Mouse (Mus musculus): Measurements from ENCODE around the gene Pold4. TPM values are rescaled to one million over a fixed set of nuclear protein-coding genes. Genes with fewer than 3 reads are reported as not detected.

Pold4 gene
- total and polyA plus RNA-seq, 2 experiments from 2014 or later = 20.8 to 37.7 TPM

DNA sequence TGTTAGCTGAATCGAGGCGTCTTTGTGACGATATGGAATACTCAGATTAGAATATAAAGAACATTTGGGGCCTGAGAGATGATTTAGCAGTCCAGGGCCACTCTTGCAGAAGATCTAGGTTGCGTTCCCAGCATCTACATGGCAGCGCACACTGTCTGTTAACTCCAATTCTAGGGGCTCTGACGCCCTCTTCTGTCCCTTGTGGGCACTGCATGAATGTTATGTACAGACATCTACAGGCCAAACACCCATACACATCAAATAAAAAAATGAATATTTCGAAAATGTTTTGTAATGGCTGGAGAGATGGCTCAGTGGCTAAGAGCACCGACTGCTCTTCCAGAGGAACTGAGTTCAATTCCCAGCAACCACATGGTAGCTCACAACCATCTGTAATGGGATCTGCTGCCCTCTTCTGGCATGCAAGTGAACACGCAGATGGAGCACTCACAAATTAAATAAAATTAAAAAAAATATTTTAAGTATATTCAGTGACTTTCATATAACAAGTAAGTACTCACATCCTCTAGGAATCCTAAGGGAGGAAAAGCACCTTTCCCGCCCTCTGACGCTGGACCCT is 24.0 kb downstream of the Pold4 start:
- TF ChIP-seq CTCF (IDR thresholded peaks at IDR 0.05) = peak; percentile 46
- no peak overlapping the region for H3K4me3 ChIP-seq (ENCODE audit: low read depth, low read length)
- DNase-seq (ENCODE audit: low spot score) (no peak), ATAC-seq (ENCODE audit: low FRiP score) (no peak)
- no peak overlapping the region for H3K27ac ChIP-seq (ENCODE audit: low read depth, low read length)
- H3K27me3 ChIP-seq (ENCODE audit: insufficient read depth, low read length) = no peaks in the 10 kb centered on the region
- 0 out of 2 replicates have a peak, but pooled peaks cover 3% of the 10 kb centered on the region for H3K4me1 ChIP-seq (ENCODE audit: insufficient read depth, low read length)
- no peaks in the 10 kb centered on the region for H3K9me3 ChIP-seq (ENCODE audit: low read length)
- no peak overlapping the region for H3K4me2 ChIP-seq (ENCODE audit: low read depth, low read length, poor library complexity, severe bottlenecking)
- H3K9ac ChIP-seq (replicated peaks; ENCODE audit: low read length, poor library complexity, severe bottlenecking) = no peak overlapping the region
- no peaks in the 10 kb centered on the region for H3K36me3 ChIP-seq (ENCODE audit: insufficient read depth, low read length)
- WGBS = 73% methylated on average over 11 of the region's 11 CpGs

DNA sequence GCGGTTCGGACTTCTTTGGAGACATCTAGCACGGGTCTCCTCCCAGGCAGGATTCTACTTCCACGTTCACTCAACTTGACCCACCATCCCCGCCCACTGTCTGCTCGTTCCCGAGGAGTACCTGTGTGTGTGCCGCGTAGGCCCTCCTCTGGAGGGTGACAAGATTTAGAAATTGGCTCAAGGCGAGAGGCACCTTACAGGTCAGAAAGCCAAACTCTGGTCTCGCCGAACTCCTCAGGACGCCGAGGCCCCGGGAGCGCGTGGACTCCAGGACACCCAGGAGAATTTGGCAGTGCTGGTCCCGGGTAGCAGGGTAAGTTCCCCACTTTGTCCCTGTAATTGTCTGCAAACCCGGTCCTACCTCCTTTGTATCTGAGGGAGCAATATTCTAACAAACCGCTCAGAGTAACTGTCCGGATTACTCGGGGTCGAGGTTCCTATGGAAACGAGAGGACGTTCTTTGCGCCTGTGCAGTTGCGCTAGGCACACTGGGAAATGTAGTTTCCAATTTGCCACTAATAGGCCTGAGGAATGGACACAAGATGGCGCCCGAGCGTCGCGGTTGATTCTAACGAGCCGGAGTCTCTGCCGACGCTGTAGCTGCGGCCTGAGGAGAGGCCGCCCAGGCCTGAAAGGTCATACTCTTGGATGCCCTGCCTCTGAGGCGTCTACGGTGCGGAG is 25.7 kb downstream of the Pold4 start:
- DNase-seq (ENCODE audit: low spot score) (peak; percentile 98), ATAC-seq (ENCODE audit: low FRiP score) (peak; percentile 88)
- H3K4me1 ChIP-seq (ENCODE audit: insufficient read depth, low read length) = 0 out of 2 replicates have a peak, but pooled peaks cover 3% of the 10 kb centered on the region
- peak; percentile 94 for TF ChIP-seq CTCF (IDR thresholded peaks at IDR 0.05)
- WGBS = under 1% methylated on average over 41 of the region's 41 CpGs
- peak overlapping the region; percentile 54 for H3K9ac ChIP-seq (replicated peaks; ENCODE audit: low read length, poor library complexity, severe bottlenecking)
- H3K4me3 ChIP-seq (ENCODE audit: low read depth, low read length) = peak overlapping the region; percentile 54
- no peaks in the 10 kb centered on the region for H3K9me3 ChIP-seq (ENCODE audit: low read length)
- peak overlapping the region; percentile 78 for H3K4me2 ChIP-seq (ENCODE audit: low read depth, low read length, poor library complexity, severe bottlenecking)
- no peaks in the 10 kb centered on the region for H3K27me3 ChIP-seq (ENCODE audit: insufficient read depth, low read length)
- 0 out of 2 replicates have a peak overlapping the region, but pooled peaks have one; percentile 7 for H3K27ac ChIP-seq (ENCODE audit: low read depth, low read length)
- H3K36me3 ChIP-seq (ENCODE audit: insufficient read depth, low read length) = no peaks in the 10 kb centered on the region

DNA sequence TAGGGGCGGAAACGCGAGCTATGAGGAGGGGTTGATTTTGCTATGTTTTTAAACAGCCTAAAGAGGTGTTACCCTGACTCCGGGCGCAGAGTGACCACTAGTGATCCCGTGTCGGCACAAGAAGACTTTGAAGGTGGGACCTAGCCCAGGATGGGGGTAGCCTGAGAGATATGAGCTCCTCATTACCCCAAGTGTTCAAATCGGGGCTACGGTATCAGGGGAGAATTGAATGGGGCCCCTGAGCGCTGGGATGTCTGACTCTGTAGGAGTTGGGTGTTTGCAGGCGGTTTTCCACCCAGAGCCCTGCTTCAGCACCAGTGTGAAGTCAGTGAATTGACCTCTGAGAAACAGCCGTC is 26.2 kb downstream of the Pold4 start:
- 0 out of 2 replicates have a peak overlapping the region, but pooled peaks have one; percentile 13 for H3K27ac ChIP-seq (ENCODE audit: low read depth, low read length)
- H3K4me1 ChIP-seq (ENCODE audit: insufficient read depth, low read length) = 0 out of 2 replicates have a peak, but pooled peaks cover 3% of the 10 kb centered on the region
- H3K27me3 ChIP-seq (ENCODE audit: insufficient read depth, low read length) = no peaks in the 10 kb centered on the region
- 20% methylated on average over 12 of the region's 12 CpGs for WGBS
- H3K4me2 ChIP-seq (ENCODE audit: low read depth, low read length, poor library complexity, severe bottlenecking) = peak overlapping the region; percentile 78
- DNase-seq (ENCODE audit: low spot score) (no peak), ATAC-seq (ENCODE audit: low FRiP score) (no peak; the same call in 1 of the 2 replicates)
- peak overlapping the region; percentile 54 for H3K4me3 ChIP-seq (ENCODE audit: low read depth, low read length)
- peak overlapping the region; percentile 54 for H3K9ac ChIP-seq (replicated peaks; ENCODE audit: low read length, poor library complexity, severe bottlenecking)
- no peak for TF ChIP-seq CTCF (IDR thresholded peaks at IDR 0.05)
- H3K9me3 ChIP-seq (ENCODE audit: low read length) = no peaks in the 10 kb centered on the region
- H3K36me3 ChIP-seq (ENCODE audit: insufficient read depth, low read length) = no peaks in the 10 kb centered on the region

DNA sequence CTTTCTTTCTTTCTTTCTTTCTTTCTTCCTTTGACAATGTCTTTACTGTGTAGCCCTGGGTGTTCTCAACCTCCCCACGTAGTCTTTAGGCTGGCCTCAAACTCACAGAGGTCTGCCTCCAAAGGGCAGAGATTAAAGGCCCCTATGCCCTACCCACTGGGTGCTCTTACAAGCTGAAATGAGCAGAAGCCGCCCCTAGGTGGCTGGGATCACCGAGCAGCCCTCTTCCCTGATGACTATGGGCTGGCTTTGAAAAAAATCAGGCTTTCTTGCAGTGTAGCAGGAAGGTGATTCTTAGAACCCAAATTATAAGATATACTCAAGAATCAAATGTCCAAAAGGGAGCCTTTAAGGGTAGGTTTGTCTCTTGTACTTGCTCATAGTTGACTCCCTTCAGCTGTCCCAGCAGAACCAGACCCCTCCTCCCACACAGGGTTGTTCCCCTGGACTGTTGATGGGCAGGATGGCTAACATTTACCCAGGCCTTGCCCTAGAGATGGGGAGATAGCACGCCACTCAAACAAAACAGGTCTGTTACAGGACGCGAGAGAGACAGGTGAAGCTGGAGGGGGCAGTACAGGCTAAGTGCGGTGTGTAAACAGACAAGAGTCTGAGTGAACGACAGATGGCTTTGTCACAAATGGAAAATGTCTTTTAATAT is 29.5 kb downstream of the Pold4 start:
- Histone ChIP-seq H3K4me1 (ENCODE audit: insufficient read depth, low read length) (0 out of 2 replicates have a peak, but pooled peaks cover 3% of the 10 kb centered on the region), H3K9ac (replicated peaks; ENCODE audit: low read length, poor library complexity, severe bottlenecking) (no peak overlapping the region), H3K27ac (ENCODE audit: low read depth, low read length) (no peak overlapping the region), H3K9me3 (ENCODE audit: low read length) (no peaks in the 10 kb centered on the region), H3K36me3 (ENCODE audit: insufficient read depth, low read length) (no peaks in the 10 kb centered on the region), H3K4me3 (ENCODE audit: low read depth, low read length) (no peak overlapping the region), H3K4me2 (ENCODE audit: low read depth, low read length, poor library complexity, severe bottlenecking) (no peak overlapping the region), H3K27me3 (ENCODE audit: insufficient read depth, low read length) (no peaks in the 10 kb centered on the region)
- TF ChIP-seq CTCF (IDR thresholded peaks at IDR 0.05) = peak; percentile 47
- ATAC-seq (ENCODE audit: low FRiP score) (no peak), DNase-seq (ENCODE audit: low spot score) (no peak)
- 57% methylated on average over 8 of the region's 8 CpGs for WGBS

DNA sequence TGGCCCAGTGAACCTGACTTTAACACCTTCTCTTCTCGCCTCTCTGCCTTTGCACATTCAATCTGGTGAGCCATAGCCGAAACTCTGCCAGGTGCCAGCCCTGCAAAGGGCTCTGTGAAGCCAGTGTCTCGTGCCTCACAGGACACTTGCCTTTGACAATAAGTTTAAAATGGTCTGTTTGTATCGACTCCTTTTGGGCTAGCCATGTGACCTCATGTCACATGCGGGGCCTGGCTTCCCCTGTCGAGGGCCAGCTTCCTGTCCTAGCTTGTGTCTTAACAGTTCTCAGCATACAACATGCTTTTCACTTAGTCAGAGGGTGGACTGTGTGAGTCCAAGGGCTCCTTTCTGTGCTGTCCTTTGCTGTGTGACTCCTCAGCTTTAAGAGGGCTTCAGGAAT is 31.1 kb downstream of the Pold4 start:
- Histone ChIP-seq H3K4me2 (ENCODE audit: low read depth, low read length, poor library complexity, severe bottlenecking) (no peak overlapping the region), H3K36me3 (ENCODE audit: insufficient read depth, low read length) (no peaks in the 10 kb centered on the region), H3K27ac (ENCODE audit: low read depth, low read length) (no peak overlapping the region), H3K4me1 (ENCODE audit: insufficient read depth, low read length) (0 out of 2 replicates have a peak, but pooled peaks cover 3% of the 10 kb centered on the region), H3K4me3 (ENCODE audit: low read depth, low read length) (no peak overlapping the region), H3K27me3 (ENCODE audit: insufficient read depth, low read length) (no peaks in the 10 kb centered on the region), H3K9ac (replicated peaks; ENCODE audit: low read length, poor library complexity, severe bottlenecking) (no peak overlapping the region), H3K9me3 (ENCODE audit: low read length) (no peaks in the 10 kb centered on the region)
- ATAC-seq (ENCODE audit: low FRiP score) (no peak), DNase-seq (ENCODE audit: low spot score) (no peak)
- no peak for TF ChIP-seq CTCF (IDR thresholded peaks at IDR 0.05)
- WGBS = 78% methylated on average over 6 of the region's 6 CpGs

DNA sequence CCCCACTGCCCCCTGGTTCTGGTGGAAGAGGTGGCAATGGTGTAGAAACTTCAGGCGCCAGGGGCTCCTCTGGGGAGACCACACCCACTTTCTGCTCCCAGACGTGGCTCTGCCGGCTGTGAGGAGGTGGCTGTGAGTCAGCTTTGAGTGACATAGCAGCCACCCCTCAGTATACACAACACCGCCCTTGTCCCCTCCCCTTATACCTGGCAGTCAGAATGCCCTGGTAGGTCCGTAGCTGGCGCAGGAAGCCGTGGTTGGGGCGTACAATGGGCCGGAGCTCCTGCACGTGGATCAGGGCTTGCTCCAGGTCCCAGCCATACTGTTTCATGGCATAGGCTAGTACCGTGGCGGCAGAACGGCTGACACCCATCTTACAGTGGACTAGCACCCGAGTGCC is 32.0 kb downstream of the Pold4 start:
- no peaks in the 10 kb centered on the region for H3K9me3 ChIP-seq (ENCODE audit: low read length)
- H3K36me3 ChIP-seq (ENCODE audit: insufficient read depth, low read length) = no peaks in the 10 kb centered on the region
- H3K27ac ChIP-seq (ENCODE audit: low read depth, low read length) = no peak overlapping the region
- peaks cover 2% of the 10 kb centered on the region; the same call in 1 of the 2 replicates for H3K4me1 ChIP-seq (ENCODE audit: insufficient read depth, low read length)
- no peak for DNase-seq (ENCODE audit: low spot score)
- H3K9ac ChIP-seq (replicated peaks; ENCODE audit: low read length, poor library complexity, severe bottlenecking) = no peak overlapping the region
- ATAC-seq (ENCODE audit: low FRiP score) = no peak
- no peak overlapping the region for H3K4me3 ChIP-seq (ENCODE audit: low read depth, low read length)
- WGBS = 74% methylated on average over 14 of the region's 14 CpGs
- no peak overlapping the region for H3K4me2 ChIP-seq (ENCODE audit: low read depth, low read length, poor library complexity, severe bottlenecking)
- TF ChIP-seq CTCF (IDR thresholded peaks at IDR 0.05) = no peak
- H3K27me3 ChIP-seq (ENCODE audit: insufficient read depth, low read length) = no peaks in the 10 kb centered on the region

All from midbrain, postnatal 0 days (tissue).